28 mouse cellular contexts compared by ENCODE assay signal in genomic region chr14:46487551-46487950, GRCm38 (mm10).
"Had no signal": no experiment of that assay in that cellular context is flagged by ENCODE, and none has a peak within 500 bp of the region (broad histone marks: within the 10 kb centered on the region; RNA-seq: fewer than 3 reads in every experiment).

No protein-coding gene starts in this region.

- H3K9me3 ChIP-seq: hindbrain, embryonic 10.5 days; intestine, embryonic 15.5 days; limb, embryonic 10.5 days; liver, embryonic 13.5 days; liver, embryonic 15.5 days had no signal

- DNase-seq: forebrain, postnatal 0 days; gastrocnemius, adult 2 months; gastrocnemius, postnatal 10 days; gastrocnemius, postnatal 25 days; heart, adult 2 months; heart, postnatal 14 days; heart, postnatal 36 days; kidney, postnatal 25 days; liver; liver, embryonic 13.5 days; liver, postnatal 0 days had no signal

- H3K27ac ChIP-seq: gastrocnemius, adult 2 months; heart, adult 2 months; heart, embryonic 13.5 days; heart, embryonic 15.5 days; hindbrain, embryonic 10.5 days; hindbrain, embryonic 12.5 days; hindbrain, embryonic 14.5 days; intestine, embryonic 15.5 days; kidney, postnatal 0 days; layer of hippocampus, adult 2 months; left cerebral cortex, adult 2 months; limb, embryonic 10.5 days; limb, embryonic 12.5 days; liver, embryonic 13.5 days; liver, embryonic 15.5 days had no signal

- H3K4me3 ChIP-seq: gastrocnemius, adult 2 months; heart, adult 2 months; heart, embryonic 13.5 days; heart, embryonic 15.5 days; hindbrain, embryonic 10.5 days; hindbrain, embryonic 12.5 days; intestine, embryonic 15.5 days; layer of hippocampus, adult 2 months; left cerebral cortex, adult 2 months; limb, embryonic 10.5 days; limb, embryonic 12.5 days; liver, embryonic 13.5 days; liver, embryonic 15.5 days had no signal

- H3K27me3 ChIP-seq: heart, embryonic 13.5 days; heart, embryonic 15.5 days; hindbrain, embryonic 12.5 days; intestine, embryonic 15.5 days; limb, embryonic 12.5 days; liver, embryonic 13.5 days; liver, embryonic 15.5 days had no signal

- H3K4me1 ChIP-seq: heart, embryonic 13.5 days; heart, embryonic 15.5 days; hindbrain, embryonic 10.5 days; liver, embryonic 13.5 days; liver, embryonic 15.5 days had no signal

- H3K4me2 ChIP-seq: heart, embryonic 11.5 days; heart, embryonic 13.5 days; heart, embryonic 15.5 days; hindbrain, embryonic 12.5 days; hindbrain, embryonic 14.5 days; intestine, embryonic 15.5 days; limb, embryonic 12.5 days; liver, embryonic 11.5 days; liver, embryonic 13.5 days; liver, embryonic 15.5 days had no signal

- H3K9ac ChIP-seq: forebrain, postnatal 0 days; heart, embryonic 13.5 days; heart, embryonic 15.5 days; hindbrain, embryonic 12.5 days; hindbrain, embryonic 14.5 days; intestine, embryonic 15.5 days; limb, embryonic 12.5 days; liver, embryonic 13.5 days; liver, embryonic 15.5 days; liver, postnatal 0 days had no signal

- H3K36me3 ChIP-seq: heart, embryonic 13.5 days; heart, embryonic 15.5 days; hindbrain, embryonic 10.5 days; hindbrain, embryonic 12.5 days; intestine, embryonic 15.5 days; limb, embryonic 10.5 days; limb, embryonic 12.5 days; liver, embryonic 13.5 days; liver, embryonic 15.5 days had no signal

- ATAC-seq: forebrain, postnatal 0 days; hindbrain, embryonic 16.5 days; inflammation-experienced regulatory T-cells, adult 6 months; intestine, embryonic 15.5 days; intestine, postnatal 0 days; liver, postnatal 0 days had no signal
